Mouse (Mus musculus) lung, adult 18-20 months (tissue): ENCODE measurements around the gene Pnldc1.
"Not testable (repeated sequence)": the region's sequence is repeated elsewhere in the genome, so short reads cannot be mapped to it uniquely, and the experiment has no call there.

ENCODE experiments used
- DNase-seq, 2 experiments: peaks; one replicate each; pipeline ENCODE4 v3.0.0; 2022; ENCODE audit warnings: mixed read lengths in 2 of 2

Pnldc1 gene

GRCm38 (mm10) chr17:12909361-12910280, at the start of gene Pnldc1:
Gene Pnldc1, minus strand, starts transcription at chr17:12910230.
- no peak for DNase-seq

DNA sequence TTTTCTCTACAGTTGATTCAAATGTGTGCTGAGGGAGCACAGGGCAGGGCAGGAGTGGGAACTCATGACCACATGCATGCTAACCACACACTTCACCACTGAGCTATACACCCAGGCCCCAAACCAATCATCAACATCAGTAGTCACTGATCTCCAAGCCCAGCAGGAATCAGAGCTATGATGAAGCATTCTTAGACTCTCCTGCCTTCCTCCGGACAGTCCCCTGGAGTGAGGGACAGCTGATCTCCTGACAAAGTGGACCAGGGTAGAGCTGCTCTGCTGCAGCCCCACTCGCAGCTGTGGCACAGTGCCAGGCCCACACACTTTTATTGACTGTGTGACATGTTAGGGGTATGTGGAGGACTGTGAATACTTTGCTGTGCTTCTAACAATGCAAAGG, 49.3 kb upstream of the Pnldc1 start:
- not testable (repeated sequence) for DNase-seq

- DNase-seq: no peak
Measured at GRCm38 (mm10) chr17:12956664-12957063, 46.6 kb upstream of the Pnldc1 start.

DNA sequence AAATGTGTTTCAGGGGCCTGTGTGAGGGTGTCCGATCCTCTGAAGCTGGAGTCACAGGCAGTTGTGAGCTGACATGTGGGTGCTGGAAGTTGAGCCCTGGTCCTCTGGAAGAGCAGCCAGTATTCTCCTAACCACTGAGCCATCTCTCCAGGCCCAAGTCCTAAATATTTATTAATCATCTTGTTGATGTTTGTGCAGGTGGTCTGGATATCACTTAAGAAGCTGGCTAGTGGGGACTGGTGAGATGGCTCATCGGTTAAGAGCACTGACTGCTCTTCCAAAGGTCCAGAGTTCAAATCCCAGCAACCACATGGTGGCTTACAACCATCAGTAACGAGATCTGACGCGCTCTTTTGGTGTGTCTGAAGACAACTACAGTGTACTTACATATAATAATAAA, 39.6 kb upstream of the Pnldc1 start:
- DNase-seq: no peak

GRCm38 (mm10) chr17:12942459-12943162, 32.6 kb upstream of the Pnldc1 start:
- DNase-seq: no peak

- DNase-seq: no peak
Measured at GRCm38 (mm10) chr17:12941543-12942260, 31.7 kb upstream of the Pnldc1 start.

DNA sequence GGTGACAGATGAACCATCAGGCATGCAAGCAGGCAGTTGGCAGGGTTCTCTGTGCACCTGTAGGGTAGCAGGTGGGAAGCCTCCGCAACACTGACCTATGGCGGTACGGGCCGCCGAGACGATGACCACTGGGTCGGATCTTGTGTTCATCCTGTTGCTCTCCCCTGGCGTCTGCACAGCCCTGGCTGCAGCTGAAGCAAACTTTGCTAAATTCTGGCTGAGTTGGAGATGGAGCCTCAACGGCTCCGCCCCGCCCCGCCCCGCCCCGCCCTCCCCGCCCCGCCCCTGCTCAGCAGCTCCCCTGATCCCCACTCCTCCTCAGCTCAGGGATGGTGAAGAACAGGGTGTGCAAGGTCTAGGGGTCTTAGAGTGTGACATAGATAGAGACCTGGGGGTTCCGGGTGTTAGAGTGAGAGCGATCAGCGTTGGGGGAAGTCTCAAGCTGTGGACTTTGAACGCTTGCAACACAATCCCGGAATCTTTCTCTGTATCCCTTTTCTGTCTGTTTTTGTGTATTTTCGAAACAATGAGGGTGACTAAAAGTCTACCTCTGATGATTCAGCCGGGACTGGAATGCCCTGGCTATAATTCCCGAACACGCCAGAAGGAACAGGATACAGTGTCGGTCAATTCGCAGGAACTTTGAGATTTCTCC, 30.2 kb upstream of the Pnldc1 start, which contains the start of gene Acat3:
TSS of gene Acat3 (minus strand) at position 450 of the 655 bp plus-strand sequence.
- no peak for DNase-seq

- DNase-seq: not testable (repeated sequence)
Measured at GRCm38 (mm10) chr17:12939377-12940148, 29.5 kb upstream of the Pnldc1 start.

- no peak for DNase-seq
Measured at GRCm38 (mm10) chr17:12938077-12938476, 28.0 kb upstream of the Pnldc1 start.

GRCm38 (mm10) chr17:12937412-12937970, 27.5 kb upstream of the Pnldc1 start:
- no peak for DNase-seq

DNA sequence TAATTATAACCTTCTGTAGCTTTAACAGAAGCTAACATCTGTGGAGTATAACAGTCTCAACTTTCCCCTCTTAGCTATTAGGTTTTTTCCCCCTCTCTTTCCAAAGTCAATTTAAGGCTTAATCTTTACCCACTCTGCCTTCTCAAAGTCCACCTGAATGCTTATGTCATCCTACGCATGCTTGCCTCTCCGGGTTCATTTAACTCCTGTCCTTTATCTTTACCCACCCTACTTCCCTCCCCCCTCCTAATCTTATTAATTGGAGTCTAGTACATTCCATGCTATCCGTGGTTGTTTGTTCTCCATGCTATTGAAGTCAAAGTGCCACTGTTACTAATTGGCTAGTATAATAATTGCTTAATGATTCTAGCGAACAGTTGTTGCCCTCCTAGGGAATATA, 25.7 kb upstream of the Pnldc1 start:
- DNase-seq: no peak

- DNase-seq: not testable (repeated sequence)
Measured at GRCm38 (mm10) chr17:12931576-12931975, 21.5 kb upstream of the Pnldc1 start.

GRCm38 (mm10) chr17:12925703-12926180, 15.7 kb upstream of the Pnldc1 start:
- no peak for DNase-seq

- peak; percentile 59 to 72 for DNase-seq
Measured at GRCm38 (mm10) chr17:12925001-12925400, 15.0 kb upstream of the Pnldc1 start.

DNA sequence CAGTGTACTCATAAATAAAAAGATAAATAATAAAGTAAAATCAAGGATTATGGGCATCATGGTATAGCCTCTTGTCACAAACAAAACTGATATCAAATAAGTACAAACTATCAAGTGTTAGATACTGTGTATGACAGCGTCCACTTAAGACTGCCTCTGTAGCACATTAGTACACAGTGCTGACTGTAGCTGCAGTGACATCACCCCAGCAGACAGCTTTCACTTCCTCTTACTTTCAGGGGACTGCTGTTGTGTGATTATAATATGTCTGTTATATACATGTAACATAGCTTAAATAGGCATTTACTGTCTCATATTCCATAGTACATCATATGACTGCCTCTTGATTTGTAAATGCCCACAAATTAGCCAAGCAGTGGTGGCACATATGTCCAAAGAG, 11.0 kb upstream of the Pnldc1 start:
- DNase-seq: no peak

DNA sequence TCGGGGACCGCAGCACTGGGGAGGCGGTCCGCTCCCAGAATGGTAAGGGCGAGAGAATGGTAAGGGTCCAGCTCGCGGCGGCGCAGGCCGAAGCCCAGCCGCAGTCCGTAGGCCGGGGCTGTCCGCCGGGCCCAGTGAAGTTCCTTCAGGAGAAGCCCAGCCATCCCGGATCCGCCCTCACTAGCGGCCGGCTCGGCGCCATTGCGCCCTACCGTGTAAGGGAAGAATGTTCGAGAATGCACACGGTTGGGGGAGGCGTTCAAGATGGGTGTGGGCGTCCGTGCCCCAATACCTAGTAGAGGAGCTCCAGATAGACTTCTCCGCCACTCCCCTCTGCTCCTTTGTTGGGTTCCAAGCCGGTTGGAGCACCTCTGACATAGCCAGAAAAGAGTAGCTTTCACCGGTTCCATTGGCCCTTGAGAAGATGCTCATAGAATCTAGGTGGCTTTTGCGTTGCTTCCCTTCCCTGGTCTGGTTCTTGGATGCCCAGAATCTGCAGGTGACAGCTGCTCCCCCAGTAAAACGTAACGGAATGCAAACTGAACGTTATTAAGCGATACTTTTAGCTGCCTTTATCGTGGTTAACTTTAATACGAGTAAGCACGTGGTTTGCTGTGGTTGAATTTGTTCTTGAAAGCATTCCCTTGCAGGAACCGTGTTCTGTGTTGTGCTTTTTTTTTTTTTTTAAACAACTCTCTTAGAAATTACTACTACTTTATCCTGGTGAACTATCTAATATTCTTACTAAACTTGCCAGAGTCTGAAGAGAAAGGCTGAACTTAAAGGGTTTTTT, 6.8 kb upstream of the Pnldc1 start:
- DNase-seq: peak in 1 of 2 experiments; percentile 46

GRCm38 (mm10) chr17:12915881-12916583, 6.0 kb upstream of the Pnldc1 start, which contains the start of gene Mrpl18:
Gene Mrpl18, minus strand, starts transcription at chr17:12916345.
- peak; percentile 100 for DNase-seq

- no peak for DNase-seq
Measured at GRCm38 (mm10) chr17:12915488-12915880, 5.5 kb upstream of the Pnldc1 start, which contains the start of gene Tcp1. Gene Tcp1, plus strand, starts transcription at chr17:12915701.

- DNase-seq: no peak
Measured at GRCm38 (mm10) chr17:12910391-12910790, 361 bp upstream of the Pnldc1 start.

DNA sequence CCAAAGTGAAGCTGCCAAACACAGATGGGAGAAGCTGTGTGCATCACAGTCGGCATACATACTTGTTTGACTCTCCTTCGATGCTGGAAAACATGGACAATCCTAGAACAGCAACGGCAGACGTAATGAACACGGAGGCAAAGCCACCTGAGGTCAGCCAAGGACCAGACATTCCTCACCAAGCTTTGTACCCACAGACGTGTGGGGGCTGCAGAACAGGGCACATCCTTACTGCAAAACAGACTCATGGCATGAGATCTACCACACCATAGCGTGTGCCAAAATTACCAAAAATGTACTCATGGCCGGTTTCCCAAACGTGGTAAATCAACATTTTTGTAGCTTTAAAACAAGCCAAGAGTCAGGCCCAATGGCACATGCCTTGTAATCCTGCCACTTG, 3.6 kb downstream of the Pnldc1 start:
- DNase-seq: no peak
